Mouse (Mus musculus): ENCODE data around the gene Gm10644. TPM values are rescaled to one million over a fixed set of nuclear protein-coding genes. Genes with fewer than 3 reads are reported as not detected.
"Not testable (repeated sequence)": the region's sequence is repeated elsewhere in the genome, so short reads cannot be mapped to it uniquely, and the experiment has no call there.

The Gm10644 gene
- polyA plus RNA-seq, 1 experiment from 2014 or later: 0.35 TPM

DNA sequence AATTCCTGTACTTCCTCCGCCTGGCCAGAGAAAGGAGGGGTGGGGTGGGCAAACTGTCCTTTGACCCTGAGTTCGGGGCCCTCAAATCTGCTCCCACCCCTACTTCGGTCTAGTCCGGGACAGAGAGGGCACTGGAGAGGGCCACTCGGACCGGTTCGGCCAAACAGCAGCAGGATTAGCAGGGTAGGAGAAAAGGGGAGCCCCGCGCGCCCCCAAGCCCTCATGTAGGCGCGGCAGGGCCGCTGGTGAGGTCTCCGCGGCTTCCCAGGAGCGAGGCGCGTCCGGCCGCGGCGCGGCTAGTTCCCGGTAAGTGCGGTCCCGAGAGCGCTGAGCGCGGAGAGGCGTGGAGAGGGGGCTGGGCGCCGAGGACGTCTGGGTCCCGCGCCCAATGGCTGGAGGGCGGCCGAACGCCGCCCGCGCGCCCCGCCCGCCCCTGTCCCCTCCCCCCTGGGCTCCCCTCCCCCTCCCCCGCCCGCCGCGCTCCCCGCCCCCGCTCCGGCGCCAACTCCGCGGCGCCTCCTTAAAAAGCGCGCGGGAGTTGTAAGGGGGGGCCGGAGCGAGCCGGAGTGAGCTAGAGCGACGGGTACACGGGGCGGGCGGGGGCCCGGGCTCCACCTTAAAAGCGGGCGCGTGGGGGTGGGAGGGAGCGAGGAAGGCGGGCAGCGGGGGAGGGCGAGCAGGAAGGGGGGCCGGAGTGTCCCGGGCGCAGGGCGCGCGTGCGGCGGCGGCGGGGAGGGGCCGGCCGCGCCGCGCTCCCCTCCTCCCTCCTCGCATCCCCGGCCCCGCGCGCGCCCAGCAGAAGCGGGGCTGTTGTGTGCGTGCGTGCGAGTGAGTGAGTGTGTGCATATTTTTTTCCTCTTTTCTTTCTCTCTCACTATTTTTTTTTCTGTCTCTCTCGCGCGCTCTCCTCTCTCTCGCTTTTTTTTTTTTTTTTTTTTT lies 41.8 kb upstream of the Gm10644 start:
- under 1% methylated on average over 50 of the region's 103 CpGs for WGBS
- peaks cover 31% of the 10 kb centered on the region for H3K4me1 ChIP-seq
- peak overlapping the region; percentile 80 for H3K9ac ChIP-seq
- peaks cover 45% of the 10 kb centered on the region for H3K36me3 ChIP-seq
- ATAC-seq (ENCODE audit: insufficient number of reproducible peaks, low FRiP score, low TSS enrichment, low read depth): peak; percentile 89
- H3K4me2 ChIP-seq: peak overlapping the region; percentile 86
- no peaks in the 10 kb centered on the region for H3K27me3 ChIP-seq
- no peaks in the 10 kb centered on the region for H3K9me3 ChIP-seq
- H3K27ac ChIP-seq: peak overlapping the region; percentile 97
- peak overlapping the region; percentile 80 for H3K4me3 ChIP-seq

- no peak overlapping the region for H3K9ac ChIP-seq
- peak overlapping the region; percentile 97 for H3K27ac ChIP-seq
- H3K9me3 ChIP-seq: no peaks in the 10 kb centered on the region
- H3K4me1 ChIP-seq: peaks cover 26% of the 10 kb centered on the region
- 17% methylated on average over 12 of the region's 12 CpGs for WGBS
- no peak for ATAC-seq (ENCODE audit: insufficient number of reproducible peaks, low FRiP score, low TSS enrichment, low read depth)
- peak overlapping the region; percentile 86 for H3K4me2 ChIP-seq
- H3K4me3 ChIP-seq: peak overlapping the region; percentile 80
- no peaks in the 10 kb centered on the region for H3K27me3 ChIP-seq
- peaks cover 46% of the 10 kb centered on the region for H3K36me3 ChIP-seq
Measured at GRCm38 (mm10) chr8:83995973-83996372, 41.0 kb upstream of the Gm10644 start.

- Histone ChIP-seq H3K27me3 (no peaks in the 10 kb centered on the region), H3K27ac (no peak overlapping the region), H3K4me2 (no peak overlapping the region), H3K9ac (no peak overlapping the region), H3K9me3 (no peaks in the 10 kb centered on the region), H3K36me3 (peaks cover 44% of the 10 kb centered on the region), H3K4me3 (no peak overlapping the region), H3K4me1 (peaks cover 17% of the 10 kb centered on the region)
- no peak for ATAC-seq (ENCODE audit: insufficient number of reproducible peaks, low FRiP score, low TSS enrichment, low read depth)
- 77% methylated on average over 3 of the region's 3 CpGs for WGBS
Measured at GRCm38 (mm10) chr8:83994030-83994429, 39.0 kb upstream of the Gm10644 start.

- H3K9ac ChIP-seq: no peak overlapping the region
- H3K27ac ChIP-seq: no peak overlapping the region
- no peaks in the 10 kb centered on the region for H3K27me3 ChIP-seq
- no peak overlapping the region for H3K4me3 ChIP-seq
- no peaks in the 10 kb centered on the region for H3K9me3 ChIP-seq
- H3K4me2 ChIP-seq: no peak overlapping the region
- 89% methylated on average over 2 of the region's 2 CpGs for WGBS
- H3K4me1 ChIP-seq: peaks cover 13% of the 10 kb centered on the region
- H3K36me3 ChIP-seq: peaks cover 59% of the 10 kb centered on the region
- ATAC-seq (ENCODE audit: insufficient number of reproducible peaks, low FRiP score, low TSS enrichment, low read depth): no peak
Measured at GRCm38 (mm10) chr8:83992488-83992887, 37.5 kb upstream of the Gm10644 start.

GRCm38 (mm10) chr8:83990170-83990569 lies 35.2 kb upstream of the Gm10644 start:
- ATAC-seq (ENCODE audit: insufficient number of reproducible peaks, low FRiP score, low TSS enrichment, low read depth): no peak
- no peak overlapping the region for H3K9ac ChIP-seq
- no peak overlapping the region for H3K4me2 ChIP-seq
- H3K4me1 ChIP-seq: no peaks in the 10 kb centered on the region
- no peaks in the 10 kb centered on the region for H3K27me3 ChIP-seq
- H3K9me3 ChIP-seq: no peaks in the 10 kb centered on the region
- no peak overlapping the region for H3K4me3 ChIP-seq
- WGBS: 94% methylated on average over 14 of the region's 14 CpGs
- H3K36me3 ChIP-seq: peaks cover 80% of the 10 kb centered on the region
- H3K27ac ChIP-seq: no peak overlapping the region

DNA sequence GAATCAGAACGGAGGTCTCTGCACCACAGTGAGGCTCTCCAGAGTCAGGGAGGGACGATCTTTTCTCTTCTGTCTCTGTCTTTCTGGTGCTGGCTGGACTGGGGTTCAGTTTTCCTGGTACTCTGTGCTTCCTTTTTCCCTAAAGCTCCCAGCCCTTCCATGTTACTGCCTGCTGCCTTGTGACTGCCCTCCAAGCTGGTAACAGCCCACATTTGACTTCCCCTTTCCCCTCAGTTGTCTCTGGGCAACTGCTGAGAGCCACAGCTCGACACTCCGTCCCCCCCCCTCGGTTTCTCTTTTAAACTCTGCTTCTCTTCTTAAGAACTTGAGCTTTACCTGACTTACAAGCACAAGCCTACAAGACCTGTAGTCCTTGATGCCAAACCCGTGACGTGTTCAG lies 34.2 kb upstream of the Gm10644 start:
- Histone ChIP-seq H3K4me3 (no peak overlapping the region), H3K9me3 (no peaks in the 10 kb centered on the region), H3K4me2 (no peak overlapping the region), H3K36me3 (peaks cover 80% of the 10 kb centered on the region), H3K9ac (no peak overlapping the region), H3K27me3 (no peaks in the 10 kb centered on the region), H3K4me1 (no peaks in the 10 kb centered on the region), H3K27ac (no peak overlapping the region)
- WGBS: 85% methylated on average over 7 of the region's 7 CpGs
- ATAC-seq (ENCODE audit: insufficient number of reproducible peaks, low FRiP score, low TSS enrichment, low read depth): no peak

DNA sequence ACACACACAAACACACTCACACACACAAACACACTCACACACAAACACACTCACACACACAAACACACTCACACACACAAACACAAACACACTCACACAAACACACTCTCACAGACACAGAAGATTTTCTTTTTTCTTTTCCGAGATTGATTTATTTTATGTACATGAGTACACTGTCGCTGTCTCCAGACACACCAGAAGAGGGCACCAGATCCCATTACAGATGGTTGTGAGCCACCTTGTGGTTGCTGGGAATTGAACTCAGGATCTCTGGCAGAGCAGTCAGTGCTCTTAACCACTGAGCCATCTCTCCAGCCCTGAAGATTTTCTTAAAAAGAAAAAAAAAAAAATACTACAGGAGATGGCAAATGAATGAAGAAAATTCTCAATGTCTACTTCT lies 28.2 kb upstream of the Gm10644 start:
- ATAC-seq (ENCODE audit: insufficient number of reproducible peaks, low FRiP score, low TSS enrichment, low read depth); H3K27ac ChIP-seq; H3K4me2 ChIP-seq; H3K9me3 ChIP-seq; H3K9ac ChIP-seq; H3K4me1 ChIP-seq; H3K27me3 ChIP-seq; H3K4me3 ChIP-seq: not testable (repeated sequence)
- H3K36me3 ChIP-seq: peaks cover 76% of the 10 kb centered on the region
- 93% methylated on average over 2 of the region's 2 CpGs for WGBS

- no peak for ATAC-seq (ENCODE audit: insufficient number of reproducible peaks, low FRiP score, low TSS enrichment, low read depth)
- 88% methylated on average over 4 of the region's 4 CpGs for WGBS
- Histone ChIP-seq H3K36me3 (peaks cover 68% of the 10 kb centered on the region), H3K4me1 (peaks cover 10% of the 10 kb centered on the region), H3K27ac (no peak overlapping the region), H3K9ac (no peak overlapping the region), H3K4me3 (no peak overlapping the region), H3K4me2 (no peak overlapping the region), H3K27me3 (no peaks in the 10 kb centered on the region), H3K9me3 (no peaks in the 10 kb centered on the region)
Measured at GRCm38 (mm10) chr8:83982449-83982848, 27.4 kb upstream of the Gm10644 start.

DNA sequence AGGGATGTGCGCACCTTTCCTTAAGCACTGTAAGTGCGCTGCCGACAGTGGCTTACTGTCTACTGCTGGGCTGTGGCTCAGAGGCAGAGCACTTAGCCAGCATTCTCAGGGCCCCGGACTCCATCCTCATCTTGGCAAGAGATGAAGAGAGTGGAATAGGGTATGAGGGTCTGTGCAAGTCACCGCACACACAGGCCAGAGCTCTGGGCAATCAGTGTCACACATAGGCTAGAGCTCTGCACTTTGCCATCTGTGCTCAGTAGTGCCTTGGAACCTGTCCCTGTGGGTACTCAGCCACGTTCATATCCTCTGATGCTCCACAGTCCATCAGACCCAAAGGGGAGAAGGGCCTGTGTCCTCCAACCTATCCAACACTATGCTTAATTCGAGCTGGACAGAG lies 26.5 kb upstream of the Gm10644 start:
- Histone ChIP-seq H3K4me3 (no peak overlapping the region), H3K9me3 (no peaks in the 10 kb centered on the region), H3K36me3 (peaks cover 59% of the 10 kb centered on the region)

GRCm38 (mm10) chr8:83980845-83981244 lies 25.8 kb upstream of the Gm10644 start:
- H3K4me3 ChIP-seq: no peak overlapping the region
- ATAC-seq (ENCODE audit: insufficient number of reproducible peaks, low FRiP score, low TSS enrichment, low read depth): no peak
- H3K9me3 ChIP-seq: no peaks in the 10 kb centered on the region
- H3K4me2 ChIP-seq: no peak overlapping the region
- 75% methylated on average over 8 of the region's 8 CpGs for WGBS
- no peak overlapping the region for H3K9ac ChIP-seq
- no peaks in the 10 kb centered on the region for H3K27me3 ChIP-seq
- peaks cover 52% of the 10 kb centered on the region for H3K36me3 ChIP-seq
- H3K27ac ChIP-seq: no peak overlapping the region
- H3K4me1 ChIP-seq: peaks cover 18% of the 10 kb centered on the region

More for the DNA sequence above, 26.5 kb upstream of the Gm10644 start:
- Histone ChIP-seq H3K4me2 (no peak overlapping the region), H3K9ac (no peak overlapping the region), H3K27ac (no peak overlapping the region), H3K4me1 (peaks cover 18% of the 10 kb centered on the region), H3K27me3 (no peaks in the 10 kb centered on the region)
- no peak for ATAC-seq (ENCODE audit: insufficient number of reproducible peaks, low FRiP score, low TSS enrichment, low read depth)
- WGBS: 95% methylated on average over 7 of the region's 7 CpGs

- WGBS: 100% methylated on average over 1 of the region's 1 CpGs
- no peaks in the 10 kb centered on the region for H3K9me3 ChIP-seq
- peaks cover 18% of the 10 kb centered on the region for H3K4me1 ChIP-seq
- no peak overlapping the region for H3K4me3 ChIP-seq
- no peak overlapping the region for H3K4me2 ChIP-seq
- no peak overlapping the region for H3K27ac ChIP-seq
- H3K36me3 ChIP-seq: peaks cover 48% of the 10 kb centered on the region
- 0 out of 2 replicates have a peak, but pooled peaks have one; percentile 36 for ATAC-seq (ENCODE audit: insufficient number of reproducible peaks, low FRiP score, low TSS enrichment, low read depth)
- H3K9ac ChIP-seq: no peak overlapping the region
- H3K27me3 ChIP-seq: no peaks in the 10 kb centered on the region
Measured at GRCm38 (mm10) chr8:83980250-83980649, 25.2 kb upstream of the Gm10644 start.

DNA sequence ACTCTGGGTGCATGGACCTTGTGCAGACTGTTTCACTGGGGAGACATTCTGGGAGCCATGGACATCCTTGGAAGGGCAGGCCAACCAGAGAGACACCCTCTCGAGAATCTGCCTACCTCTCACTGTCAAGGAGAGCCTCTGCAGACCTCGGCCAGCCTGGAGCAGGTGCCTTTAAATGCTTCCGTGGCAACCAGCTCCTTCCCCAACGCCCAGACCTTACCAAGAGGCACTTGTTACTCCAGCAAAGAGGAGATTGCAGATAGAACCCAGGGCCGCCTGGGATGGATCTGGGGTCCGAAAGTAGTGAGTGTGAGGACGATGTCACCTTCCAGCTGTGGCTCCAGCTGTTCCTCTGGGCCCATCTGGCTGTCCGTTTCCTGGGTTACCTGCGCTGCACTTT lies 23.2 kb upstream of the Gm10644 start:
- H3K36me3 ChIP-seq: peaks cover 31% of the 10 kb centered on the region
- H3K27me3 ChIP-seq: no peaks in the 10 kb centered on the region
- no peak overlapping the region for H3K27ac ChIP-seq
- no peak overlapping the region for H3K9ac ChIP-seq
- H3K4me2 ChIP-seq: no peak overlapping the region
- H3K4me3 ChIP-seq: no peak overlapping the region
- ATAC-seq (ENCODE audit: insufficient number of reproducible peaks, low FRiP score, low TSS enrichment, low read depth): no peak
- peaks cover 35% of the 10 kb centered on the region for H3K4me1 ChIP-seq
- no peaks in the 10 kb centered on the region for H3K9me3 ChIP-seq
- WGBS: 71% methylated on average over 9 of the region's 9 CpGs
